Mouse (Mus musculus) limb, embryonic 12.5 days (tissue): ENCODE measurements around the gene Ube2m. TPM values are rescaled to one million over a fixed set of nuclear protein-coding genes. Genes with fewer than 3 reads are reported as not detected.
"Not testable (repeated sequence)": the region's sequence is repeated elsewhere in the genome, so short reads cannot be mapped to it uniquely, and the experiment has no call there.

Experiments
- ATAC-seq: fragments of 200-750 bp; cut with Nextera tagmentation; 2 replicates; pipeline ENCODE4 v1.8.0; 2017; ENCODE audit warnings: low read depth, moderate TSS enrichment; ENCODE audit not compliant: insufficient number of reproducible peaks, insufficient read depth, low FRiP score, low TSS enrichment
- H3K27ac ChIP-seq: fragments of 300-500 bp; sonication (generic); 2 replicates; pipeline ENCODE4 v1.5.1; 2016; ENCODE audit warnings: mild to moderate bottlenecking, moderate library complexity
- H3K27me3 ChIP-seq: fragments of 300-500 bp; sonication (generic); 2 replicates; pipeline ENCODE4 v1.6.1; 2016; ENCODE audit warnings: mild to moderate bottlenecking, moderate library complexity
- H3K36me3 ChIP-seq: fragments of 300-500 bp; sonication (generic); 2 replicates; pipeline ENCODE4 v1.6.1; 2016; ENCODE audit warnings: mild to moderate bottlenecking, moderate library complexity
- H3K4me1 ChIP-seq: fragments of 300-500 bp; sonication (generic); replicated peaks from 2 replicates; pipeline ENCODE4 v1.6.1; 2016
- H3K4me2 ChIP-seq: fragments of 300-500 bp; sonication (generic); 2 replicates; pipeline ENCODE4 v1.6.1; 2016; ENCODE audit warnings: mild to moderate bottlenecking, moderate library complexity
- H3K4me3 ChIP-seq: fragments of 300-500 bp; sonication (generic); replicated peaks from 2 replicates; pipeline ENCODE4 v1.5.1; 2016; ENCODE audit warnings: mild to moderate bottlenecking
- H3K9ac ChIP-seq: fragments of 300-500 bp; sonication (generic); replicated peaks from 2 replicates; pipeline ENCODE4 v1.6.1; 2016; ENCODE audit warnings: mild to moderate bottlenecking, moderate library complexity
- H3K9me3 ChIP-seq: fragments of 300-500 bp; sonication (generic); 2 replicates; pipeline ENCODE4 v1.6.1; 2016; ENCODE audit warnings: mild to moderate bottlenecking, moderate library complexity
- WGBS: fragments of 180-500 bp; shearing (Covaris S2); methylation state at CpG from one replicate; pipeline ENCODE4 v1.1.7; 2016; 5-methylcytosine and 5-hydroxymethylcytosine counted together
- polyA plus RNA-seq: library from polyadenylated mRNA; unstranded; fragments of >200 nt; fragmentation: Nextera tagmentation; extraction: Ambion mirVana; gene quantifications from 2 replicates; pipeline ENCODE4 v1.2.1, GENCODE M21; 2016

Gene Ube2m
- polyA plus RNA-seq: 160 and 165 TPM in 2 replicates

DNA sequence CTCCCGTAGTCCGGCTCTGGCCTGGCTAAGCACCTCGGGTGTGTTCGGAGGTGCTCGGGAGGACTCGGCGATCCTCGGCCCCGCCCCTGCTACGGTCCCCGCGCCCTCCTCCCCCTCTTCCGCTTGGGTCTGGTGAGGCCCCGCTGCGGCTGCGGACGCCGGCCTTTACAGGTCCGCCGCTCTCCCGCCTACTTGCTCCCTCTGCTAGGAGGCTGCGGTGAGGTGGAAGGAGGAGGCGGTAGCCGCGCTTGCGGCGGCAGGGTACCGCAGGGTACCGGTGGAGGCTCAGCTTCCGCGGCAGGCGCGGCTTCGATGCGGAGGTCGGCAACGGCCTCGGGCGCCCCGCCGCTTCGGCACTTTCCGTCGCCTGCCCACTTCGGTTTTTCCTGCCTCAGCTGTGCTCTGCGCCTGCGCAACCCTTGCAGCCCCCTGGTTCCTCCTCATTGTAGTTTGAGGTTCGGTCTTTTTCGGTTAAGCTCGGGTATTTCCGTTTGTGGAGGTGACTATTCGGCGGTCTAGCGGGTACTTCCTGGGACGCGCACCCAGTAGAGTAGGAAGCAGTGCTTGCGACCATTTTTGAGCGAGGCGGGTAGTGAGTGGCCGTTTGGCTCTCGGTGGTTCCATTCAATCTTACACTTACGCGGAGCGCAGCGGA is at the start of gene Ube2m:
Gene Ube2m, minus strand, starts transcription at position 375 of the 655 bp plus-strand sequence.
- peak; percentile 89 for ATAC-seq
- H3K4me3 ChIP-seq: peak within 1 kb of the TSS; percentile 73
- H3K9ac ChIP-seq: peak within 1 kb of the TSS; percentile 95
- H3K4me1 ChIP-seq: peaks cover 35% of the 10 kb centered on the region
- H3K27ac ChIP-seq: peak within 1 kb of the TSS; percentile 100
- H3K36me3 ChIP-seq: peaks cover 20% of the 10 kb centered on the region
- peaks cover 4% of the 10 kb centered on the region for H3K9me3 ChIP-seq
- H3K4me2 ChIP-seq: peak within 1 kb of the TSS; percentile 92
- WGBS: under 1% methylated on average over 65 of the region's 65 CpGs
- peaks cover 27% of the 10 kb centered on the region for H3K27me3 ChIP-seq

DNA sequence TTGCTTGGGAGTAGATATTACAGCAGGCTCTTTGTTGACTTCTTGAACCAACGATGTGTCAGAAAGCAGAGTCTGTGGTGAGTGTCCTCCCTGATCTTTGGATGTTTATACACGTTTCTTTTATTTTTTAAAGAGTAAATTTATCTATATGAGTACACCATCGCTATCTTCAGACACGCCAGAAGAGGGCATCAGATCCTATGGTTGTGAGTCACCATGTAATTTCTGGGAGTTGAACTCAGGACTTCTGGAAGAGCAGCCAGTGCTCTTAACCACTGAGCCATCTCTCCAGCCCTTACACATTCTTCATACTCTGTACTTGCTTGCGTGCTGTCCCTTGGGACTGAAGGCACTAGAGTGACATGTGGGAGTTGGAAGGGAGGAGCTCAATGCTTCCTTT is 34.2 kb upstream of the Ube2m start:
- ATAC-seq: no peak

GRCm38 (mm10) chr7:13063399-13063798 is 25.3 kb upstream of the Ube2m start:
- not testable (repeated sequence) for ATAC-seq, H3K4me2 ChIP-seq, H3K4me1 ChIP-seq, H3K4me3 ChIP-seq, H3K27me3 ChIP-seq, H3K36me3 ChIP-seq, H3K27ac ChIP-seq, H3K9ac ChIP-seq
- H3K9me3 ChIP-seq: 0 out of 2 replicates have a peak, but pooled peaks cover 13% of the 10 kb centered on the region
- WGBS: 53% methylated on average over 2 of the region's 2 CpGs

More for the DNA sequence above, 34.2 kb upstream of the Ube2m start:
- H3K9me3 ChIP-seq: no peaks in the 10 kb centered on the region
- no peaks in the 10 kb centered on the region for H3K27me3 ChIP-seq
- no peak overlapping the region for H3K27ac ChIP-seq
- H3K36me3 ChIP-seq: no peaks in the 10 kb centered on the region
- H3K4me3 ChIP-seq: no peak overlapping the region
- no peaks in the 10 kb centered on the region for H3K4me1 ChIP-seq
- 58% methylated on average over 5 of the region's 5 CpGs for WGBS
- H3K9ac ChIP-seq: no peak overlapping the region
- H3K4me2 ChIP-seq: no peak overlapping the region

DNA sequence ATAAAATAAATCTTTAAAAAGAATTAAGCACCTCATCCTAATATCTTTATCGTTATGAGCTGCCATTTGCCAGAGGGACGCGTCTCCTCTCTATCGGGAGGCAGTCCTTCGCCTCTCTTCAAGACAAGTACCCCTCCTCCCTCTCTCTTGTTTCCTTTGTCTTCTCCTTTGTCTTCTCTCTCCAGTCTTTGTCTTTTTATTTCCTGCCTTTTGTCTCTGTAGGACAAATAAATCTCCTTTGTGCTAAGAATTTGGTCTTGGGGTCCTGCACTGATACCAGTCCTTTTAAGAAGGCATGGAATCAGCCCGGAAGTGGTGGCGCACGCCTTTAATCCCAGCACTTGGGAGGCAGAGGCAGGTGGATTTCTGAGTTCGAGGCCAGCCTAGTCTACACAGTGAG is 21.5 kb upstream of the Ube2m start:
- no peaks in the 10 kb centered on the region for H3K36me3 ChIP-seq
- H3K9ac ChIP-seq: no peak overlapping the region
- WGBS: 88% methylated on average over 9 of the region's 9 CpGs
- H3K27me3 ChIP-seq: no peaks in the 10 kb centered on the region
- H3K4me2 ChIP-seq: no peak overlapping the region
- no peak overlapping the region for H3K27ac ChIP-seq
- 0 out of 2 replicates have a peak, but pooled peaks cover 9% of the 10 kb centered on the region for H3K9me3 ChIP-seq
- no peak for ATAC-seq
- no peak overlapping the region for H3K4me3 ChIP-seq
- no peaks in the 10 kb centered on the region for H3K4me1 ChIP-seq

DNA sequence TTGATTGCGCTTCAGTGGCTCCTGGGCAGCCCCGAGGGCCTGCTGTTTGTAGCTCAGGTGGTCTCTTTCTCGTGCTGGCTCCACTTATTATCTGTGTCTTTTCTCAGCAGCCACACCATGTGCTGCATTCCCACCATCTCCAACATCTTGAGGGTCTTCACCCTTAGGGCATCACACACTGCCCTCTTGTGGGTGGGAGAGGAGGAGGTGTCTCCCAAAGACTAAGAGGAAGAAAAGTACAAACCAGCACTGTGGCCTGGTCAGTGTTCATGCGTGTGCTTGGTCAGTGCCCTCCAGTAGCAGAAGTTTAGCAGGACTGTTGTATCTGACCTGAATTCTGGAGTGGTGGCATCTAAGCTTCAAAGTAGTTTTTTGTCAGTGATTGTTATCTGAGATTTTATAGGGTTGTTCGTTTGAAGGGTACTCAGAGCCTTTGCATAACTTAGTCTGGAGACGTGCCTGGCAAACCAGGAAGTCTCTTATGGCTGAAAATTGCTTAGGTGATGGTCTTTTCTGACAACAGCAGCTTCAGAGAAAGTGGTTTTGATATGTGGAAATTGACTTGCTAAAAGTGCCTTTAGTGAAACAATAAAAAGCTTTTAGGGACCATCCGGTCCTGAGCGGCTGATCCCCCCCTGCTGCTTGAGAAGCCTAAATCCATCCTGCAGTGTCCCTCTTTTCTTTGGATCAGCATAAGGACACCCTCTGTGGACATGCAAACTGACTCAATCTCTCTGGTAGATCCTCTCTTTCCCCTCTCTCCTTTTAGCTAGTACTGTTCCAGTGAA is 19.0 kb upstream of the Ube2m start:
- 55% methylated on average over 8 of the region's 8 CpGs for WGBS
- H3K36me3 ChIP-seq: no peaks in the 10 kb centered on the region
- no peak overlapping the region for H3K27ac ChIP-seq
- H3K4me3 ChIP-seq: no peak overlapping the region
- no peaks in the 10 kb centered on the region for H3K27me3 ChIP-seq
- ATAC-seq: no peak
- H3K9ac ChIP-seq: no peak overlapping the region
- no peaks in the 10 kb centered on the region for H3K4me1 ChIP-seq
- H3K9me3 ChIP-seq: no peaks in the 10 kb centered on the region
- H3K4me2 ChIP-seq: no peak overlapping the region

- no peaks in the 10 kb centered on the region for H3K36me3 ChIP-seq
- peak within 1 kb of the TSS; percentile 80 for H3K27ac ChIP-seq
- peak within 1 kb of the TSS; percentile 68 for H3K9ac ChIP-seq
- H3K9me3 ChIP-seq: no peaks in the 10 kb centered on the region
- no peaks in the 10 kb centered on the region for H3K4me1 ChIP-seq
- no peaks in the 10 kb centered on the region for H3K27me3 ChIP-seq
- H3K4me2 ChIP-seq: peak within 1 kb of the TSS; percentile 61
- H3K4me3 ChIP-seq: peak within 1 kb of the TSS; percentile 57
- WGBS: under 1% methylated on average over 41 of the region's 41 CpGs
- peak; percentile 96 for ATAC-seq
Measured at GRCm38 (mm10) chr7:13054287-13055010, 16.4 kb upstream of the Ube2m start, which contains the start of gene Mzf1. Gene Mzf1, minus strand, starts transcription at chr7:13054764.

GRCm38 (mm10) chr7:13053961-13054286 is 15.8 kb upstream of the Ube2m start:
- Histone ChIP-seq H3K9me3 (no peaks in the 10 kb centered on the region), H3K4me3 (peak overlapping the region; percentile 57), H3K36me3 (no peaks in the 10 kb centered on the region), H3K4me2 (peak overlapping the region; percentile 61), H3K27ac (peak overlapping the region; percentile 80; the same call in 1 of the 2 replicates), H3K4me1 (no peaks in the 10 kb centered on the region), H3K9ac (peak overlapping the region; percentile 68), H3K27me3 (no peaks in the 10 kb centered on the region)
- 2% methylated on average over 15 of the region's 15 CpGs for WGBS
- no peak for ATAC-seq

DNA sequence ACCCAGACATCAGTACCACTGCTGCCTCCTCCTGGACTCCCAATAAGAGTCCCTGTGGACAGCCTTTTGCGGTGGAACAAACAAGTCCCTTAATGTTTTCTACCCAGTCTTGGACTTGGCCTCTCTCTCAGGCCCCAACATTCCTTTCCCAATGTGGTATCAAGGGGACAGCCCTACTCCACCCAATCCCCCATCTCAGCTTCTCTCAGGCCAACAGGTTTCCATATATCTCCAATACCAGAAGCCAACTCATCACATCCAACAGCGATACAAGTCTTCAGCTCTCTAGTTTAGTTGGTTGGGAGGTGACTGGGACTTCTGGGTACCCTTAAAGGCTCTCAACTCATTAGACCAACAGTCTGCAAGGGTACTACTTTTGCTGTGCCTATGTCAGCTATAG is 15.4 kb upstream of the Ube2m start:
- Histone ChIP-seq H3K27me3 (no peaks in the 10 kb centered on the region), H3K9me3 (no peaks in the 10 kb centered on the region), H3K9ac (peak overlapping the region; percentile 68; the same call in 1 of the 2 replicates), H3K27ac (no peak overlapping the region), H3K4me1 (no peaks in the 10 kb centered on the region), H3K36me3 (no peaks in the 10 kb centered on the region), H3K4me2 (peak overlapping the region; percentile 61), H3K4me3 (peak overlapping the region; percentile 57)
- ATAC-seq: no peak
- WGBS: 92% methylated on average over 2 of the region's 2 CpGs

- WGBS: 91% methylated on average over 13 of the region's 13 CpGs
- no peak overlapping the region for H3K4me3 ChIP-seq
Measured at GRCm38 (mm10) chr7:13053001-13053400, 14.9 kb upstream of the Ube2m start.

DNA sequence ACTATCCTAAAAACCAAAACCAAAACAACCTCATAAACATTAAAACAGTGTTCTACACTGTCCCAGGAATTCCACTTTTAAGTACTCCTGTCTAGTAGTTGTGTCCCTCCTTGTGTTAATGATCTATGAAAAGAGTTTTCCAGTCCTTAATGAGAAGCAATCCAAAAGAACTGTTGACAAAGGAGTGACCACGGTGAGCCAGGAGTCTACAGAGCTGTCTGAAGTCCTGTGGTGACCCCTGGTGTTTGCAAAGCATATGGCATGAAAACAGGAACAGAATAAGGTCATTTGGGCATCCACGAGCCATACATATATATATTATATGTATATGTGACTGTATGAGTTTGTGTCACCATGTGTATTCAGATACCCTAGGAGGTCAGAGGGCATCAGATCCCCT is 8.0 kb upstream of the Ube2m start:
- Histone ChIP-seq H3K4me2 (no peak overlapping the region), H3K27ac (no peak overlapping the region), H3K9ac (no peak overlapping the region), H3K4me1 (peaks cover 15% of the 10 kb centered on the region), H3K36me3 (no peaks in the 10 kb centered on the region), H3K27me3 (peaks cover 47% of the 10 kb centered on the region), H3K9me3 (peaks cover 13% of the 10 kb centered on the region), H3K4me3 (no peak overlapping the region)
- ATAC-seq: peak; percentile 27; the same call in 1 of the 2 replicates
- 13% methylated on average over 2 of the region's 2 CpGs for WGBS

More at GRCm38 (mm10) chr7:13053001-13053400, 14.9 kb upstream of the Ube2m start:
- H3K36me3 ChIP-seq: no peaks in the 10 kb centered on the region
- no peak overlapping the region for H3K9ac ChIP-seq
- ATAC-seq: no peak
- H3K4me1 ChIP-seq: no peaks in the 10 kb centered on the region
- H3K4me2 ChIP-seq: no peak overlapping the region
- no peak overlapping the region for H3K27ac ChIP-seq
- H3K9me3 ChIP-seq: no peaks in the 10 kb centered on the region
- no peaks in the 10 kb centered on the region for H3K27me3 ChIP-seq

GRCm38 (mm10) chr7:13044254-13044625 is 6.2 kb upstream of the Ube2m start:
- no peaks in the 10 kb centered on the region for H3K36me3 ChIP-seq
- H3K4me1 ChIP-seq: peaks cover 15% of the 10 kb centered on the region
- H3K9ac ChIP-seq: peak overlapping the region; percentile 78
- peak overlapping the region; percentile 52 for H3K4me3 ChIP-seq
- H3K9me3 ChIP-seq: peaks cover 13% of the 10 kb centered on the region
- H3K4me2 ChIP-seq: peak overlapping the region; percentile 94
- H3K27ac ChIP-seq: no peak overlapping the region
- WGBS: 3% methylated on average over 23 of the region's 23 CpGs
- H3K27me3 ChIP-seq: peaks cover 55% of the 10 kb centered on the region
- ATAC-seq: 0 out of 2 replicates have a peak, but pooled peaks have one; percentile 29
